Mouse (Mus musculus) ES-CJ7 (cell line): ENCODE measurements around the gene Wwp2.

Source experiments
- DNase-seq: peaks from one replicate; pipeline ENCODE4 v3.0.0; 2011; ENCODE audit warnings: low read depth, low spot score

The Wwp2 gene

DNA sequence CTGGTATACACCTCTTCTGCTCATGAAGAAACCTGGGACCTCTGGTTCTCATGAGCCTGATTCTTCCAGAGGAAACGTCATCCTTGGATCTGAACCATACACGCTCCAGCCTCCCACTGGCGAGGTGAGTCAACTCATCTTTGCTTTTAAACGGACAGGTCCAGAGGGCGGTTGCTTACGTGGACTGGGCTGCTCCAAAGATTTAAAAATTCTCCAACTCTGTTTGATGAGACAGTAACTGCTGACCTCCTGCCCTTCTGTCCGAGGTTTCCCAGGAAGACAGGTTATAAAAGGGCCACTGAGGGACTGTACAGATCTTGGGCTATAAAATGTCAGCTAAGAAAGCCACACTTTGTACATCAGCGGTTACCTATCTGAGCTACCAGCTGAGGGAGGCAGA is 5.3 kb upstream of the Wwp2 start:
- DNase-seq = no peak

DNA sequence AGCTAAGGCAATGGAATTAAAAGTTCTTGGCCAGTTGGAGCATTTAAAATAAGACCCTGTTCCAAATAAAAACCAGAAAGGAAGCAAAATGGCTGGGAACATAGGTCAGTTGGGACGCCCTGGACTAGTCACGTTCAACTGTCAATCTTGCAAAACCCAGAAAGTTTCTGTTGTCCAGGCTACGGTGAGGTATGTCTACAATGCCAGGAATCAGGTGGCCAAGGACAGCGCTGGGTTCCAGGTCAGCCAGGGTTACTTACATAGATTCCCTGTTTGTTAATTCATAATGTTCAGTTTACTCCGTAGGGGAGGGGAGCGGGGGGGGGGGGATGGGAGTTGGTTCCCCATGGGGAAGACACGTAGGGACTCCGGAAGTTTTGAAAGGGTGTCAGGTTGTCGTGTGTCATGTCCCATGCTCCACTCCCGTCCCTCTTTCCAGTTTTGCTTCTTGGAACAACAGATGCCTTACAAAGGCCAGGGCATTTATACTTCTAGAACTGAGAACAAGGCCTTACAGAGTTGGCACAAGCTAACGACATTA is 674 bp upstream of the Wwp2 start:
- DNase-seq = no peak

DNA sequence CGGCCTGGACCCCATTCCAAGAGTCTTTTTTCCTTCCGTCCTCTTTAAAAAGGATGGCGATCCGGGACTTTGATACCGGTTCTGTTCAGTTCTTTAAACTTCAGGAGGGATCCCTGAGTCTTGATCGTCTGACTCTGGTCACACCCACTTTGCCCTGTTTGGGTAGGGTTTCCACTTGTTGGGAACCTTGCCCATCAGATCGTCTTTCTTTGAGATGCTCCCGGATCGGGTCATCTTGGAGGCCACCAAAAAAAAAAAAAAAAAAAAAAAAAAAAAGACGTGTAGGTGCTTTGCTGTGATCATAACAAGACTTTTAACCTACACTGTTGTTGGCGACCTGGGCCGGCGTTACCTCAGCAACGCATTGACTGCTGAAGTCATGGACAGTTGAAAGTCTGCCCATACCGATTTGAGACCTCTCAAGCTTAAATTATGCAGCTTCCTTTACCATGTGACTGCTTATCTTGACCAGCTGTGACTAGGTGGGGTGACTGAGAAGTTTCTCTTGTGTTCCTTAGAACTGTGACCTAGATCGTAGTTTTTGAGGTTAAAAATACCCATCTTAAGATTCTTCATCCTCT is 766 bp downstream of the Wwp2 start:
- peak; percentile 69 for DNase-seq

DNA sequence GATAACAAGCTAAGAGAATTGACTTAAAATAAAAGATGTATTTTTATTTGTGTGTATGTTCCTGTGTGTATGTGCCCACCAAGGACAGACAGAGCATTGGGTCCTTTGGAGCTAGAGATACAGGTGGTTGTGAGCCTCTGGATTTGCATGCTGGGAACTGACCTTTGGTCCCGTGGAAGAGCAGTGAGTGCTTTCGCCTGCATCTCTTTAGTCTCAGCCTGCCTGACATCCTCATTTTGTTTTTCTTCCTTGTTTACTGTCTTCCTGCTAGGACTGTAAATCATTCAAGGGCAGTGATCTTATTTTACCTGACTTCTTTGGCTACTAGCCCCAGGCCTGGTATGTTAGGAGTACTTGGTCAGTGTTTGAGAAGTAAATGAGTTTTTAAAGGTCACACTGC is 1.5 kb downstream of the Wwp2 start:
- DNase-seq = no peak

DNA sequence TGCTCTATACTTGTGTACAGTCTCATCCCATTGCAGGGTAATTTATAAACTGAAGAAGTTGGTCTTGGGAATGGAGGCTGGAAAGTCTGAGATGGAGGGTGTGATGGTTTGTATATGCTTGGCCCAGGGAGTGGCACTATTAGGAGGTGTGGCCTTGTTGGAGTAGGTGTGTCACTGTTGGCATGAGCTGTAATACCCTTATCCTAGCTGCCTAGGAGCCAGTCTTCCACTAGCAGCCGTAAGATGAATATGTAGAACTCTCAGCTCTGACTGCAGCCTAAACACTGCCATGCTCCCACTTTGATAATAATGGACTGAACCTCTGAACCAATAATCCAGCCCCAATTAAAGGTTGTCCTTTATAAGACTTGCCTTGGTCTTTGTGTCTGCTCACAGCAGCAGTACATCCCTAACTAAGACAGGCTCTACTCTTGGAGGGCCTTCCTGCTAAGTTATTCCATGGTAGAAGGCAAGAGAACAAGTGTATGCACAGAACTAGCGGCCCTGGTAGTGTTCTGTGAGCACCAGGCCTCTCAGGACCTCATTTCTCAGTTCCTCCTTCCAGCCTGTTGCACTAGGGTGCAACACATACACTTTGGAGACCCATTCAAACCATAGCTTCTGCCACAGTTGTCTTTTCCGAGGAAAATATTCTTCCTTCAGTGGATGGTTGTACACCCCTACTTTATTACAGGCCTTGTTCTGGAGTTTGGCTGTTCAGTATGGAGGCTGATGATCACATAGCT is 3.9 kb downstream of the Wwp2 start:
- DNase-seq = no peak

DNA sequence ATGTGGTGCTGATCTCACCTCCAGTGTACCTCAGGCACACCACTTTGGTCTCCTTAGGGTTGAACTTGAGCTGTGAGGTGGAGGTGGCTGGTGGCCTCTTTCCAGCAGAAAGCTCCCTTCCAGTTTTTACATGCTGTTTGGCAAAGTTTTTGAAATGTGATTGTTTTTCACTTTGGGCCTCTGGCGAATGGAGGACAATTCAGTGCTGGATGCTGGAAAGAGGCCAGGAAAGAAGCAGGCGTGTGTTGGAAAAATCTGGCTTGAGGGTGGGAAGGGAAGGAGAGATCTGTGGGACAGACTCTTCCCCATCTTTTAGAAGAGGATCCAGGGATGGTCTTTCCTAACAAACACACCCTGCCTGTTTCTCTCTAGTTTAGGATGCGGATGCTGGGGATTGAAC is 8.5 kb downstream of the Wwp2 start:
- DNase-seq = no peak

DNA sequence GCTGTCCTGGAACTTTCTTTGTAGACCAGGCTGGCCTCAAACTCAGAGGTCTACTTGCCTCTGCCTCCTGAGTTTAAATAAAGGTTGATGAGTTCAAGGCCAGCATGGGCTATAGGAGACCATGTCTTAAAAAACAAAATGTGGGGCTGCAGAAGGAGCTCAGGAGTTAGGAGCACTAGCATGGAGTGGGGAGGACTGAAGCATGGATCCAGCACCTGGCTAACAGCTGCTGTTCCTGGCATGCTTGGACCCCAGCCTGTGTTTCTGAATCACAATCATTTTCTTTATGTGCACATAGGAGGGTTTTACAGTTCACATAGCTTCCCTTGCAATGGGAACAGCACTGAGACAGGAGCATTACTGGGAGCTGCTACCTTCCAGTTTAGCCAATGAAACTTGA is 11.5 kb downstream of the Wwp2 start:
- no peak for DNase-seq

DNA sequence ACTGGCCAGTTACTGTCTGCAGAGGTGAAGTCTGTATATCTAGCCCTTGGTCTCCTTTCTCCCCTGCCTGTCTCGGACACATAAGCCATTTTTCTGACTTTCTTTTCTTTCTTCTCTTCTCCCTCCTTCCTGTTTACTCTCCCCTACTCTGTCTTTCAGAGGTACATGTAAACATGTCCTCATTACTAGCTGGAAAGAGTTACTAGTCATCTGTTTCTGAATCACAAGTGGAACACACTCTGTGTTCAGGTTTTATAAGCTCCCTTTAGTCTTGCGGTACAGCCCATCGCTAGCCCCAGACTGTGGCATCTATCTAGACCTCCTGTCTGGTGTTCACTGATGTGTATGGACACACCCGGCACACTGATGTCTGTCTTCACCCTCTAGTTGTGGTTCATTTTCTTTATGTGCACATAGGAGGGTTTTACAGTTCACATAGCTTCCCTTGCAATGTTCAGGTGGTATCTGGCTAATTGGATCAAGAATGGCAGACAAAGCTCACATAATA is 12.3 kb downstream of the Wwp2 start:
- DNase-seq = no peak

DNA sequence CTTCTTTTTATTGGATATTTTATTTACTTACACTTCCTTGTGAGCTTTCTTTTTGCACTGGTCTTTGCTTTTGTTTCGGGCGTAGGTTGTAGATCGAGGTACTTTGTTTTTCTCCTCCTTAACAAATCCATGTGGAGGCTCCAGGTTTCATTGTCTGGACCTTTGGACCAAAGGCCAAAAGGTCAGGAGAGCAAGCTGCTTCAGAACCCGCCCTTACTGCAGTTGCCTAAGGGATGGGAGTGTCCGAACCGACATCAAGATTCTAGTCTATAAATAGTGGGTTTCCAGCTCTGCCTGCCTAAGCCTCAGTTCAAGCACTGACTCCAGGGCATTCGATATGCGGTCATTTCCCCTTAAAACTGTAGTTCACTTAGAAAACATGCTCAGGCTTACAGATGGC is 13.0 kb downstream of the Wwp2 start:
- DNase-seq = peak; percentile 88

DNA sequence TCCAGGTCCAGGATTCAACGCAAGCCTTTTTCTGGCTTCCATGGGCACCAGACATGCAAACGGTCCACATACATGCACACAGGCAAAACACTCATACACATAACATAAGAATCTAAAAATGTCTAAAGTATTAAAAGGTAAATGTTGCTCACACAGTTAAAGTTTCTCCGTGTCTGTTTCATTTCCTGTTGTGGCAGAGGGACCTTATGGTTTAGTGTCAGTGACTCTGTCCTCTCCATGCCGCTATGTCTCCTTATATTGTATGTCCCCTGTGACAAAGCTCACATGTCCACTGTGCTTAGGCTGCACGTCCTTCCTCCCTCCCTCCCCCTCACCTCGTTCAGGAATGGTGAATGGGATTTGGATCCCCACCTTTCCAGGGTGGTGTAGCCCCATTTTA is 13.5 kb downstream of the Wwp2 start:
- no peak for DNase-seq

DNA sequence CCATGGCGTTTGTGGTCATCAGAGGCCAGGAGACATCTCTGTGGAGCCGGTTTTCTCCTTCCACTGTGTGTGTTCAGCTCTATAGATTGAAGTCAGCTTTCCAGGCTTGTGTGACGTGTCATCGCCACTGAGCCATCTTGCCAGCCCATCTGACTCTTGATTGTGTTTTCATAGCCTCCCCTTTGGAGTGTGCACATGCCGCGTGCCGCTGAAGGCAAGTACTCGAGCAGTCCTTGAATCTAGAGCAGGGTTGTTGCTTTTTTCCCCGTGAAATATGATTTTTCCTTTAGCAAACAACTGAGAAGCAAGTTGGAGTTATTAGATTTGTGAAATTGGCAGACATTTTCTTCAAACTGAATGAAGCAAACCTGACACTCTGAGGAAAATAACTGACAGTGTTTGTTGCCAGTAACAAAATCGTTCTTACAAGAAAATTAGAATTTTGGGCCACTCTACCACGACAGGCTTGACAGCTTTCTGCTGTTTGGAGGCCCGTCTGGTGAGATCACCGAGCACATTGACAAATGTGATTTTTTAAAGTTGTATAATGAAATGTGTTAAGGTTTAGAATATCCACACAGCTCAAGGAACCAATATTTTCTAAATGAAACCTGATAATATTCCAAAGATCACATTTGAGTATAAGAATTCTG is 15.4 kb downstream of the Wwp2 start:
- no peak for DNase-seq

DNA sequence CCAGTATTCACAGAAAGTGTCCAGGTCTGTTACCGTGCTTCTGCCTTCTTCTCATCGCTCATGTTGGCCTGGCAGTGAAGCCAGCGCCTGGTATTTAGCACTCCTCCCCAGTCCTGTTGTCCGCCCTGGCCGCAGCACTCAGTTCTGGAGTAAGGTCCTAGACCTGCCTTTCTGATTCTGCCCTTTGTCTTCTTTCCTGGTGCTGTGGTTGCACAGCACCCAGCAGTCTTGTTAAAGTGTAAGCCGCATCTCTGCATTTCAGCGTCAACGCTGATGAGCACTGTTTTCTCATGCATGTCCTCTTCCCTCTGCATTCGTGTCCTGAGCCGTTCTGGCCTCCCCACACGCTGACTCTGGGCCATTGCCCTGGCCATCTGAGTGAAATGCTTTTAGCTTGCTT is 17.2 kb downstream of the Wwp2 start:
- DNase-seq = no peak

DNA sequence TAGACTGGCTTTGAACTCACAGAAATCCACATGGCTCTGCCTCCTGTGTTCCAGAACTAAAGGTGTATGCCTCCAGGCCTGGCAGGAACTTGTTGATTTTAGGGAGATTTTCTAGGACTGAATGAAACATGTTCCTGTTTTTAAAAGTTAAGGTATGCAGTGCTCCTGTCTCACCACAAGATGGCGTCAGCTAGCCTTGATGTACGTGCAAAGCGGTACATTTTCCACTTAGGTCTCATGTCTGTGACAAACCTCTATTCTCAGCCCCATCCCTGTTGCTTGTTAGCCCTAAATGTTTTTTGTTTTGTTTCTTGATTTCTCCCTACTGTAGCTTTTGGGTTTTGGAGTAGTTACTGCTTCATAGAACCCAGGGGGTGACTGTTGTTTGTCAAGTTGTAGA is 19.1 kb downstream of the Wwp2 start:
- peak; percentile 76 for DNase-seq

DNA sequence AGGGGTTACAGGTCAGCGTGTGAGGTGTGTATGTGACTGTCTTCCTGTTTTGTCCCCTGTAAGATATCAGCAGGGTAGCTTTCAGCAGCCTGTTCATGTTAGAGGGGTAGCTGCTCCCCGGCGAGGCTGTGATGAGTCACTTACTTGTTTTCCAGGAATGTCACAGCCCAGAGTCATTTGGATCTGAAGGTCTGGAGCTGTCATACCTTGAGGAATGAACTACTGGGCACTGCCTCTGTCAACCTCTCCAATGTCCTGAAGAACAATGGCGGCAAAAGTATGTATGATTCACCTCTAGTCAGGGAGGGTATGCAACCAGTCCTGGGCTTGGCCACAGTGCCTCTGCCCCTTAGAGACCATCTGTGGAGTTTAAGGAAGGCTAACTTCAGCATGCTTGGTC is 21.6 kb downstream of the Wwp2 start:
- DNase-seq = no peak

DNA sequence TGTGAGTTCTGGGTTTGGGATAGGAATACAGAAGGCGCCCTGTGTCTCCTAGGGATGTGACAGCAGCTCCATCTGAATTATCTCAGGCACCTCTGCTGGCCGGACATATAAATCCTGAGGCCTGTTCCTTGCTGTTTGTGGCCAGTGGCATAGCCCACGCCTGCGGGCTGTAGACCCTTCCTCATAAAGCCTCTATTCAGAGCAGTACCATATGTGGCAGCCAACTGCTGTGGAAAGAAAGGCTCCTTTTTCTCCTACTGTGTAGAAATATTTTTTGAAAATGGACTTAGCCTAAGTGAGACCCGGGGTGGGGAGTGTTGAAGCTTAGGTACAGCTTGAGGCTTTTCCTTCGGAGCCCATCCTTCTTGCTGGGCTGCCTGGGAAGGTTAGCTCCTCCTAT is 22.1 kb downstream of the Wwp2 start:
- DNase-seq = no peak

DNA sequence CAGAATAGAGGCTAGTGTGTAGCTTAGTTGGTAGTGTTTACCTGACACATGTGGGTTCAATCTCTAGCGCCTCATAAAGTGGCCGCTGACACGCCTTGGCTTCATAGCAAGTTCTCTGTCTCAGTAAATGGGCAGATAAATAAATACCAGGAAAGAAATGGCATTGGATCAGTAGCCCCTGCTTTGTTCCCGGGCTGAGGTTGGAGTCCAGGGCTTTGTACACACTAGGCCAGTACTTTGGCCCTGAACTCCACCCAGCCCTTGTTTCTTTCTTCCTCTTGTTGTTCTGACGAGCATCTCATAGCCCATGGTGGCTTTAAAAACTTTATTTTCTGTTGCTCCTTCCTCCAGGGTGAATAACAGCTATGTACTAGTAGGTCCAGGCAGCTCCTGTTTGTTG is 26.3 kb downstream of the Wwp2 start:
- no peak for DNase-seq

DNA sequence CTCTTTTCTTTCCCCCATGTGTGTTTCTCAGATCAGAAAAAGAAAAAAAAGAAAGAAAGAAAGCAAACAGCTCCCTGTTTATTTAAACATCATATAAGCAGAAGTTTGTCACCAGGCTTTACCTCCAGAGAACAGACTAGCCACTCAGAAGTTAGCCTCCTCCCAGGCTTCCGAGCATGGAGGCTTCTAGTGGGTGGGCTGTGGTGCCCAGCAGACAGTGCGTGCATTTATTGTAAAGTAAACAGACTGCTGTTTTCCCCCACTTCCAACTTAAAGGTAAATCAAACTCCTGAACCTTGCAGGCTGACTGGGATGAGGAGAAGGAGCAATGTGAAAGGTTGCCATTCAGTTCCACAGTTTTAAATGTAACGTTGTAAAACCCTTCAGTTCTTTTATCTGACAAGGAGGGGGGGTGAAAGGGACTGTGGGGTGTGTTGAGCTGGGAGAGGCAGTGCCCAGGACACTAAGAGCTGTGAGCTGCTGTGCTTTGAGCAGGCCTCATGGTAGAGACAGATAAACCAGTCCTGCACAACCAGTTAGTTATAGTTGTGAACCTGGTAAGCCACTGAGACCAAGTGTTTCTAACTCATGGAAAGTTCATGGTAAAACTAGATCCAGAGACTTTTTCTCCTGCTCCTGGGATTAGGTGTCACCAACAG is 29.3 kb downstream of the Wwp2 start:
- DNase-seq = no peak

DNA sequence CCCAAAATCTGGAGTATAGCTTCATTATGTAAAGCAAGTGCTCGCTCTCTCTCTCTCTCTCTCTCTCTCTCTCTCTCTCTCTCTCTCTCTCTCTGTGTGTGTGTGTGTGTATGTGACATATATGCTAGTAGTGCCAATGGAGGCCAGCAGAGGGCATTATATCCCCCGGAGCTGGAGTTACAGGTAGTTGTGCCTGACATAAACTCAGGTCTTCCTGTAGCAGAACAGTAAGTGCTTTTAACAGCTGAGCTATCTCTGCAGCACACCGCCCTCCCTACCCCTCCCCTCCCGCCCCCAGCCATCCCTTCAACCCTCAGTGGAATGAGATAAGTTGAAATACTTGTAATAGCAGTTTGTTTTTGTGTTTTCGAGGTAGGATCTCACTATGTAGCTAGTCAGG is 30.5 kb downstream of the Wwp2 start:
- DNase-seq = peak; percentile 78

DNA sequence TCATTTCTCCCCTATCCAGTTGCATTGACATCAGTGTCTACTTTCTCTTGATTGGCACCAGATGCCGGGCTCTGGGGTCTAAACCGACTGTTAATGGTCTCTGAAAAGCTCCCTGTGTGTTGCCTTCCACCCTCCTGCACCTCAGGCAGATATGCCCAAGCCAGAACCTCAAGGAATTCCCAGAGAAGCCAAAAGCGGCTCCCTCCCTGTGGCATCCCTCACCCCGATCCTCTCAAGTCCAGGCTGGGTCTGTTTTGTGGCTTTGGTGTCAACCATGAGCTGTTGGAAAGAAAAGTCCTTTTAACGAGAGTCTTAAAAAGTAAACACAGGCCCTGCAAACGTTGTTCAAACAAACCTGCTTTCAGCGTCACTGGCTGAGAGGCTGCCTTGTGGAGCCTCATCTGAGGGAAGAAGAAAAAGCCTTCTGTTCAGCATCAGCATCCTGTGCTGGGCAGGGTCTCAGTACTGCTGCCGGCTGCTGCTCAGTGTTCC is 32.7 kb downstream of the Wwp2 start:
- DNase-seq = no peak

DNA sequence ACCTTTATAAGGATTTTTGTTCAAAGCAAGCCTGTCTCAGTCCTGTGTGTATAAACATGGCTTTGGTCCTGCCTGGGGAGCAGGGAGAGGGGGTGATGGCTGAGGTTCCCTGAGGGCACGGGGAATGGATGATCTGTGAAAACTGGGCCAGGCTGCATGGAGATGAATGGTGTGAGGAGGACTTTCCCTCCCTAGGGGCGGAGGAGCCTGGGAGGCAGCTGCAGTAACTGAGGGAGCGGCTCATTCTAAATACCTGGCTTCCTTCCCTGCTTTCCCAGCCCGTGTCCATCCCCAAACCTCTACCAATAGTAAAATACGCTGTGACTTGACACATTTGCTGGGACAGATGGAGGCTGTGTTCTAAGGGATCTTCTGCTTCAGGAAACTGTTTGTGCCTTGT is 34.1 kb downstream of the Wwp2 start:
- no peak for DNase-seq

DNA sequence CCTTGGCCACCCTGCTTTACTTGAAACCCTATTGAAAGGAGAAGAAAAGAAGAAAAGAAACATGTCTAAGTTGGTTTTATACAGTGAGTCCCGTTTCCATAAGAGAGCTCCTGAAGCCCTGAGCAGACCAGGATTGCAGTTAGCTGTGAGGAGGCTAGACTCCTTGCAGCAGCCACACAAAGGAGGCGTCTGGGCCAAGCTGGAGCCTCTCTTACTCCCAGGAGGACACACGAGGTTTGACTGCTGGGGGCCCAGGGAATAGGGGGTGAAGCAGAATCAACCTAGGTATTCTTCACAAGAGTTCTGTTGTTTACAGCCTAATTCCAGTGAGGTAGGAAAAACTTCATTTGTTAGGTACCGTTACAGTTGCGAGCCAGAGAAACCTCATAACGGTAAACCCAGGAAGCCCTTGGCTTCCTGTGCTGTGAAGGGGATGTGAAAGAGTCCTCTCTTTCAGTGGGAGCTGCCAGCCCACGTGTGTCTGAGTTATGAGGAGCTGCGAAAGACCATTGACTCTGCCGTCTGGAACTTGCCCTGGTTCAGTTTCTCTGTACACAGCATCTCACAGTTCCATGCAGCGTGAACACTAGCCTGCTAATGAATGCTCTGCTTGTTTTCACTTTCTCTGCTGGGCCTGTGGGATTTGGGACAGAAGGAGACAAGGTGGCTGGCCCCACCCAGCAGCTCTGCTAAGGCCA is 36.4 kb downstream of the Wwp2 start:
- DNase-seq = no peak

DNA sequence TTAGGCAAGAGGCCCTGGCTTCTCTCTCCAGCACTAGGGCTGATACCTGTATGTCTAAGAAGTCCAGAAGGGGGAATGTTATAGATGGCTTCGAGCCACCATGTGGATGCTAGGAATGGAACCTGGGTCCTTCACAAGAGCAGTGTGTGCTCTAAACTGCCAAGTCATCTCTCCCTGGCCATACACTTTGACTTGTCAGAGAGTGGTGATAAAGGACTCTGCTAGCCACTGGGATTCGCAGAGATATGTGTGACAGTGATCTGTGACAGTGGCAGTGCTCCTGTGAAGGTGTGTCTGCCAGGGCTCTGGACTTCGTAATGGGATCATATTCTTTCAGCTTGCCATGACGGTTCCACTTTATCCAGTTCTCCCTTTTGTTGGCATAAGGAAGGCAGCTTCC is 37.2 kb downstream of the Wwp2 start:
- DNase-seq = no peak
